Mouse (Mus musculus) MEL (cell line): ENCODE data around the gene Ap3b1.

Source experiments
- EP300 ChIP-seq, 2 experiments: IDR thresholded peaks; 2 replicates each; pipeline ENCODE4 v1.6.1; 2011; ENCODE audit warnings: improper control_type of control experiment in 2 of 2, low read length in 2 of 2, low read depth in 1 of 2, mild to moderate bottlenecking in 1 of 2
- MAFK ChIP-seq: IDR thresholded peaks from 2 replicates; pipeline ENCODE4 v1.6.1; 2011; ENCODE audit warnings: low read depth, mild to moderate bottlenecking, low read length, improper control_type of control experiment, borderline replicate concordance
- TAL1 ChIP-seq: IDR thresholded peaks from 2 replicates; pipeline ENCODE4 v1.6.1; 2012; ENCODE audit warnings: mild to moderate bottlenecking, inconsistent platforms, low read length, moderate library complexity, mixed read lengths

DNA sequence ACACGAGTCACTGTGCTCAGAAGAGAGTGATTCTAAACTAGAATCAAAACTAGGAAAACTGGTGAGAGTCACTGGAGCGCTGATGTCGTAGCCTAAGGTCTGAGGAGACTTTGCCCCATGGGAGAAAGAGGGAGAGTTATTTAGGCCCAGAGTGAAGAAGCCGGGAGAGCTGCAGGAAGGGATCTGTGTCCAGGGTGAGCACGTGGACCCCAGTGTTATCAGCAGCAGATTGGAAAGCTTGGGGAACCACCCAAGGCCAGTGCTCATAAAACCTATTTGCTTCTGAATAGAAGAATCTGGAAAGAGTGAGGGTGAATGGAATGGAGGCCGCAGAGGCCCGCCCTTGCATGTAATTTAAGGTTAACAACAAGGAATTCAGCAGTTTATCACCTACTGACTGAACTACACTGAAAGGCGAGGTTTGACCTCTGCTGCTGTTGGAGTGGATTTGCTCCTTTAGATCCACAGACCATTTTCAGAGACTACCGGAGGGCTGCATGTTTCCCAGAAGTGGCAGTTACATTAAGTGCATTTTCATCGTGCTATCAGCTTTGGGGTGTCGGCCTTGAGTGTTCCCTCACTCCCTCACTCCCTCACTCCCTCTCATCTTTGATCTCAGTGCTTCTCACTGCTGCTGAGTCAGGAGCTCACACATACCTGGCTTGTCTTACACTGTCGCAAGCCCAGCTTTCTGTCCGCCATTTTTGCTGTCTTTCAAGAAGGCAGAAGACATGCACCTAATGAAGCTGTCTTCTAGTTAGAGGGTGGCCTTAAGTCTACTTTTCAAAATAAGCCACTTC lies 6.5 kb downstream of the Ap3b1 start:
- TF ChIP-seq EP300 (IDR thresholded peaks at IDR 0.05; ENCODE audit: low read depth in 1 of 2, low read length in 2 of 2) = 0 out of 4 replicates have a peak, but pooled peaks of 1 of the 2 experiments have one; percentile 18
- no peak for TF ChIP-seq TAL1
- TF ChIP-seq MAFK = no peak
